Mouse (Mus musculus): ENCODE data around the gene Sh2b3. TPM values are rescaled to one million over a fixed set of nuclear protein-coding genes. Genes with fewer than 3 reads are reported as not detected.

Gene Sh2b3
- polyA plus RNA-seq, 1 experiment from 2014 or later = 6.1 TPM

DNA sequence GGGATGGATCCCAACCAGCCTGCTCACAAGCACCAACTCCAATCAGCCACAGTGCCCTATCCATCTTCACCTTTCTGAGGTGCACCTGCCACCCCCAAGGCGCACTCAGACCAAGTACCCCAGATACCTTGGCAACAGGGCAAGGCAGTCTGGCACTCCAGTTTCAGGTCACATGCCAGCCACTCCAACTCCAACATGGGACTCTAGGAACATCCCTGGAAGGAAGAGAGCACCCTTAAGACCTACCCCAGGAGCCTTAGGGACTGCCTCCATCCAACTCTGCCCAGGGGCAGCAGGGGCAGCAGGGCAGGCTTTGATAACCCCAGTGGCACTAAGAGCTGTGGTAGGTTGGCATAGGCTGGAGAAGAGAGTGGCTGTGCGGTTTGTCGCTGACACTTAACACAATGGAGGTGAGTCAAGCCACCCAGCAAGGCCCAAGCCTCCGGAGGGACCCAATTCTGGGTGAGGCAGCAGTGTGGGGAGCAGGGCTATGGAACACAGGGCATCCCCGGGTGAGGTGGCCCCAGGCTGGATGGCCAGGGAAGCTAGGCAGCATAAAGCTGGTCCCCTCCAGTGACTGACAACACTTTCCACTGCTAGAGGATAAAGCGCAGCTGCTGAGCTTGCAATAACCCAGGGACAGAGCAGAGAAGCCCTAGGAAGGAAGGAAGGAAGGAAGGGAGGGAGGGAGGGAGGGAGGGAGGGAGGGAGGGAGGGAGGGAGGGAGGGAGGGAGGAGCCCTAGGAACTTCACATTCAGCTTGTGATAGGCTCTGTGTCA, 4.9 kb downstream of the Sh2b3 start:
- 85% methylated on average over 5 of the region's 6 CpGs for WGBS
- H3K9me3 ChIP-seq (replicated peaks; ENCODE audit: control insufficient read depth, low read length, poor library complexity, severe bottlenecking) = no peaks in the 10 kb centered on the region
- no peak overlapping the region for H3K9ac ChIP-seq (ENCODE audit: low read depth, low read length)
- no peak overlapping the region for H3K4me3 ChIP-seq (ENCODE audit: low read depth, low read length)
- H3K4me2 ChIP-seq (ENCODE audit: low read length) = no peak overlapping the region
- no peaks in the 10 kb centered on the region for H3K36me3 ChIP-seq (ENCODE audit: control insufficient read depth, insufficient read depth, low read length)
- H3K4me1 ChIP-seq (ENCODE audit: control insufficient read depth, insufficient read depth, low read length) = peaks cover 31% of the 10 kb centered on the region
- peaks cover 12% of the 10 kb centered on the region for H3K27me3 ChIP-seq (ENCODE audit: control insufficient read depth, insufficient read depth, low read depth, low read length)
- H3K27ac ChIP-seq (ENCODE audit: low read length) = no peak overlapping the region
- no peak for ATAC-seq

DNA sequence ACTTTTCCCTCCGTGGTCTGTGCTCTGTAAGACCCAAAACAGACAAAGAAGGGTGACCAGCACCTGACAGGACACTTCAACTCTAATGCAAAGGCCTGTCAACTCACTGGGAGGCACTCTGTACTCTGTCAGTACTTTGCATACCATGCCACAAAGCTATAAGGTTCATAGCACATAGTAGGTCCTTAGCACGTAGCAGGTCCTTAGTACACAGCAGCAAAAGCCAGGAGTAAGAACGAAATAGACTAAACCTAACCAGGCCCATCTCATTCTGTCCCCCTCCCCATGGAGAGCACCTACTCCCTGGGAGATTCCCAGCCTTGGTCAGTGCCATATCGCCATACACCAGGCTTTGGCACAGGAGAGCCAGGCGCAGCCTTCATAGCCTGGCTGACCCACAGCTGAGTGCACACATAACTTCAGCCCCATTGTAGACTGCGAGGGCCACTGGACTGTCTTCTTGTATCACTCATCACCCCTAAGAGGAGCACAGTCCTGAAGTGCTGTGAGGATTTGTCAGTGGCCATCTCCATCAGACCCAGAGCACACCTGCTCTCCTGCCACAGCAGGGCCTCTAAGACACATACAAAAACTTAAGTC, 6.3 kb downstream of the Sh2b3 start:
- Histone ChIP-seq H3K27me3 (ENCODE audit: control insufficient read depth, insufficient read depth, low read depth, low read length) (peaks cover 4% of the 10 kb centered on the region), H3K4me2 (ENCODE audit: low read length) (no peak overlapping the region), H3K9ac (ENCODE audit: low read depth, low read length) (no peak overlapping the region), H3K4me1 (ENCODE audit: control insufficient read depth, insufficient read depth, low read length) (peaks cover 23% of the 10 kb centered on the region), H3K36me3 (ENCODE audit: control insufficient read depth, insufficient read depth, low read length) (no peaks in the 10 kb centered on the region), H3K4me3 (ENCODE audit: low read depth, low read length) (no peak overlapping the region), H3K9me3 (replicated peaks; ENCODE audit: control insufficient read depth, low read length, poor library complexity, severe bottlenecking) (no peaks in the 10 kb centered on the region), H3K27ac (ENCODE audit: low read length) (no peak overlapping the region)
- ATAC-seq = no peak
- 87% methylated on average over 6 of the region's 6 CpGs for WGBS

GRCm38 (mm10) chr5:121828491-121829432, 8.7 kb downstream of the Sh2b3 start:
- H3K36me3 ChIP-seq (ENCODE audit: control insufficient read depth, insufficient read depth, low read length) = no peaks in the 10 kb centered on the region
- H3K27me3 ChIP-seq (ENCODE audit: control insufficient read depth, insufficient read depth, low read depth, low read length) = no peaks in the 10 kb centered on the region
- peak overlapping the region; percentile 96 for H3K4me2 ChIP-seq (ENCODE audit: low read length)
- peaks cover 12% of the 10 kb centered on the region for H3K4me1 ChIP-seq (ENCODE audit: control insufficient read depth, insufficient read depth, low read length)
- 1% methylated on average over 74 of the region's 82 CpGs for WGBS
- peak overlapping the region; percentile 49 for H3K4me3 ChIP-seq (ENCODE audit: low read depth, low read length)
- H3K27ac ChIP-seq (ENCODE audit: low read length) = no peak overlapping the region
- ATAC-seq = peak; percentile 63
- H3K9me3 ChIP-seq (replicated peaks; ENCODE audit: control insufficient read depth, low read length, poor library complexity, severe bottlenecking) = no peaks in the 10 kb centered on the region
- peak overlapping the region; percentile 65 for H3K9ac ChIP-seq (ENCODE audit: low read depth, low read length)

- H3K9me3 ChIP-seq (replicated peaks; ENCODE audit: control insufficient read depth, low read length, poor library complexity, severe bottlenecking) = no peaks in the 10 kb centered on the region
- H3K4me1 ChIP-seq (ENCODE audit: control insufficient read depth, insufficient read depth, low read length) = peaks cover 12% of the 10 kb centered on the region
- H3K27me3 ChIP-seq (ENCODE audit: control insufficient read depth, insufficient read depth, low read depth, low read length) = no peaks in the 10 kb centered on the region
- H3K9ac ChIP-seq (ENCODE audit: low read depth, low read length) = no peak overlapping the region
- no peaks in the 10 kb centered on the region for H3K36me3 ChIP-seq (ENCODE audit: control insufficient read depth, insufficient read depth, low read length)
- 80% methylated on average over 4 of the region's 4 CpGs for WGBS
- peak overlapping the region; percentile 49; the same call in 1 of the 2 replicates for H3K4me3 ChIP-seq (ENCODE audit: low read depth, low read length)
- H3K27ac ChIP-seq (ENCODE audit: low read length) = no peak overlapping the region
- ATAC-seq = no peak
- H3K4me2 ChIP-seq (ENCODE audit: low read length) = peak overlapping the region; percentile 96
These were observed 9.6 kb downstream of the Sh2b3 start for GRCm38 (mm10) chr5:121827876-121828275.

DNA sequence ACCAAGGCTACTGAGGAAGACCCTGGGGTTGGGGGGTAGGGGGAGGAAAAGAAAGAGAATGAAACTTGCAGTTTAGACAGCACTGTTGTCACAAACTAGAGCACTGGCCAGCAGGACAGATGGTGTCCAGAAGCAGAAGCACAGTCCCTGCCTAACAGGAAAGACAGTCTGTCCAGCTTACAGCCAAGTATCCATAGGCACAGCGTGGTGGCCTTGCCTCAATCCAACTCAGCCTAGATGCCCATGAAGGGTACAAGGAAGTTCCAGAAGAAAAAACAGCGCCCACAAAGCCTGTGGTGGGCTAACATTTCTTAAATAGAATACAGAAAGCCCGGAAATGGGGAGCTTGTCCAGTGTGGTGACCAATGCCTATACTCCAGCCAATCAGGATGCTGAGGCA, 11.8 kb downstream of the Sh2b3 start:
- Histone ChIP-seq H3K4me3 (ENCODE audit: low read depth, low read length) (no peak overlapping the region), H3K9me3 (replicated peaks; ENCODE audit: control insufficient read depth, low read length, poor library complexity, severe bottlenecking) (no peaks in the 10 kb centered on the region), H3K27ac (ENCODE audit: low read length) (no peak overlapping the region), H3K9ac (ENCODE audit: low read depth, low read length) (no peak overlapping the region), H3K27me3 (ENCODE audit: control insufficient read depth, insufficient read depth, low read depth, low read length) (no peaks in the 10 kb centered on the region), H3K36me3 (ENCODE audit: control insufficient read depth, insufficient read depth, low read length) (no peaks in the 10 kb centered on the region), H3K4me1 (ENCODE audit: control insufficient read depth, insufficient read depth, low read length) (peaks cover 12% of the 10 kb centered on the region), H3K4me2 (ENCODE audit: low read length) (no peak overlapping the region)
- 97% methylated on average over 3 of the region's 3 CpGs for WGBS
- ATAC-seq = no peak

GRCm38 (mm10) chr5:121824121-121824520, 13.3 kb downstream of the Sh2b3 start:
- H3K27ac ChIP-seq (ENCODE audit: low read length) = no peak overlapping the region
- no peaks in the 10 kb centered on the region for H3K27me3 ChIP-seq (ENCODE audit: control insufficient read depth, insufficient read depth, low read depth, low read length)
- no peak overlapping the region for H3K4me2 ChIP-seq (ENCODE audit: low read length)
- WGBS = 80% methylated on average over 4 of the region's 4 CpGs
- H3K36me3 ChIP-seq (ENCODE audit: control insufficient read depth, insufficient read depth, low read length) = peaks cover 3% of the 10 kb centered on the region; the same call in 1 of the 2 replicates
- H3K4me1 ChIP-seq (ENCODE audit: control insufficient read depth, insufficient read depth, low read length) = peaks cover 10% of the 10 kb centered on the region
- H3K4me3 ChIP-seq (ENCODE audit: low read depth, low read length) = no peak overlapping the region
- ATAC-seq = no peak
- H3K9ac ChIP-seq (ENCODE audit: low read depth, low read length) = no peak overlapping the region
- H3K9me3 ChIP-seq (replicated peaks; ENCODE audit: control insufficient read depth, low read length, poor library complexity, severe bottlenecking) = no peaks in the 10 kb centered on the region

DNA sequence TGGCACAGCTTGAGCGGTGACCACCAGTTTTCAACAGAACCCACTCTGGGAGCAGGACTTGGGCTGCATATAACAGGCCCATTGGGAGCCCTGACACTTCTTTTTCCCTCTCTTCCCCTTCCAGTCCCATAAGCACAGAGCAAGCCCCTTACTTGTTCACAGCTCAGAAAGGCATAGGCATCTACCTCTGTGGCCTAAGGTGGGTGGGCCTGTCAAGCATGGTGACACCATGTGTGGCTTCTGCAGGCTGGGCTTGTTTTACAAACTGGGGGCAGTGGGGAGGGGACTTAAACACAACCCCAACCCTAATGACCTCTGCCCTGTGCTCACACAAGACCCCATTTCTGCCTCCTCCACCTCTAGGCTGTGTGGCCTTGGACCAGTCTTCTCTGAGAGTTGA, 13.8 kb downstream of the Sh2b3 start:
- Histone ChIP-seq H3K4me1 (ENCODE audit: control insufficient read depth, insufficient read depth, low read length) (peaks cover 5% of the 10 kb centered on the region), H3K4me3 (ENCODE audit: low read depth, low read length) (no peak overlapping the region), H3K9ac (ENCODE audit: low read depth, low read length) (no peak overlapping the region), H3K27me3 (ENCODE audit: control insufficient read depth, insufficient read depth, low read depth, low read length) (no peaks in the 10 kb centered on the region), H3K4me2 (ENCODE audit: low read length) (no peak overlapping the region), H3K9me3 (replicated peaks; ENCODE audit: control insufficient read depth, low read length, poor library complexity, severe bottlenecking) (no peaks in the 10 kb centered on the region), H3K27ac (ENCODE audit: low read length) (no peak overlapping the region), H3K36me3 (ENCODE audit: control insufficient read depth, insufficient read depth, low read length) (peaks cover 6% of the 10 kb centered on the region; the same call in 1 of the 2 replicates)
- ATAC-seq = no peak
- WGBS = 95% methylated on average over 1 of the region's 1 CpGs

GRCm38 (mm10) chr5:121822786-121823505, 14.5 kb downstream of the Sh2b3 start:
- no peak for ATAC-seq
- peaks cover 12% of the 10 kb centered on the region; the same call in 1 of the 2 replicates for H3K36me3 ChIP-seq (ENCODE audit: control insufficient read depth, insufficient read depth, low read length)
- no peak overlapping the region for H3K4me3 ChIP-seq (ENCODE audit: low read depth, low read length)
- H3K9me3 ChIP-seq (replicated peaks; ENCODE audit: control insufficient read depth, low read length, poor library complexity, severe bottlenecking) = no peaks in the 10 kb centered on the region
- no peak overlapping the region for H3K4me2 ChIP-seq (ENCODE audit: low read length)
- no peak overlapping the region for H3K9ac ChIP-seq (ENCODE audit: low read depth, low read length)
- no peaks in the 10 kb centered on the region for H3K27me3 ChIP-seq (ENCODE audit: control insufficient read depth, insufficient read depth, low read depth, low read length)
- no peak overlapping the region for H3K27ac ChIP-seq (ENCODE audit: low read length)
- WGBS = 82% methylated on average over 7 of the region's 7 CpGs
- no peaks in the 10 kb centered on the region for H3K4me1 ChIP-seq (ENCODE audit: control insufficient read depth, insufficient read depth, low read length)
